Mouse (Mus musculus): ENCODE results near the gene Zfp553.

Gene Zfp553

DNA sequence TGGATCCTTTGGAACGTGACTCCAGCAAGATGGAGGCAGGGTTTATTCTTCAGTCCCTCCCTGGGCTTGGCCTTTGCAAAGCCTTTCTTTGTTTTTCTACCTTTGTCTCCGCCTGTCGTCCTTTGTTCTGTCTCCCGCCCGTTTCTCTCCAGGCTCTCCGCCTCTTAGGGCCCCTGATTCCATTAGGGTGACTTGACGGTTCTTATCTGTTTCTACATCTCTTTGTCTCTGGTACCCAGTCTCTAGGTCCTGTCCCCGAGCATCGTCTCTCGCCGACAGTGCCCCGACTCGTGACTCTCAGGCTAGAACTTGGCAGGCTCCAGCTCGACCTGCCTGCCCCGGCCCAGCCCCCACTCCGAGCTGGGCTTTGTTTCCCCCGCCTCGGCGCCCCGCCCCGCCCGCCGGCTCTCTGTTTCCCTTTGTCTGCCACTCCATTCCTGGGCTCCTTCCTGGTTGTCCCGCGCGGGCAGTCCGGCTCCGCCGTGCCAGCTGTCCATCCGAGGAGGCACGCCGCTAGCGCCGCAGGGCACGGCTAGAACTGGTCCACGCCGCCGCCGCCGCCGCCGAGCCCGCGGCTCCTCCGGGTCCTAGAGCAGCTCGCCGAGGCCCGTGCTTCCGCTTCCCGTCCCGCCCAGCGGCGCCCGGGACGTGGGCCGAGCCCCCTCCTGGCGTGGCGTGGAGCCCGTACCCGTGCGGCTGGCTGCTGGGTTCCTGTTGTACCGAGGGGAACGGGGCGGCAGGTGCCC is at the start of gene Zfp553, which contains the start of gene Sept1:
Gene Zfp553, plus strand, starts transcription at position 440 of the 746 bp plus-strand sequence.
Gene Sept1, minus strand, starts transcription at position 509 of the 746 bp plus-strand sequence.
- peak; percentile 83 for DNase-seq

DNA sequence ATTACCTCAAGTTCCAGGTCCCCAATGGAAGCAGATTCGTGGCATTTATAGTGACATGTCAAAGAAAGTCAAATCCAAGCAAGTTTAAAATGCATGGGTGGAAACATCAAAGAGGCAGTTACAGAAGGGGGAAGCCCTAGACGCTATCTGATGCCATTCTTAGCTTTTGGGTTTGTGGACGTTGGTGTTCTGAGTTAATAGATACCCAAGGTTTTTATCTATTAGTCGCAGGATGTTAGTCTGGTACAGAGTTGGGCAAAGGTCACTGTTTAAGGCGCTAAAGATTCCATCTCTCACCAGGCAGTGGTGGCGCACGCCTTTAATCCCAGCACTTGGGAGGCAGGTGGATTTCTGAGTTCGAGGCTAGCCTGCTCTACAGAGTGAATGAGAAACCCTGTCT is 49.5 kb upstream of the Zfp553 start:
- no peak for DNase-seq

DNA sequence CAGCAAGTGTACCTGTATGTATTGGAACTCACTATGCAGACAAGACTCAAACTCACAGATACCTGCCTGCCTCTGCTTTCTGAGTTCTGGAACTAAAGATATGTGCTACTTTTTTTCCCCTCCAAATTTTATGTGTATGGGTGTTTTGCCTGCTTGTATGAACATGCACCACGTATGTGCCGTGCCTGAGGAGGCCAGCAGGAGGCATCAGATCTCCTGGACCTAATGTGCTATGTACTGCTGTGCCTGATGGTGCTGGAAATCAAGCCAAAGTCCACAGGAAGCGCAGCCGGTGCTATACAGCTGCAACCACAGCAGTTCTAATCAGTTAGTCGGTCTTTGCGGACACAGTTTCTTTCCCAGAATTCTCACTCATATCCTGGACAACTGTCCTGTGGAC is 49.0 kb upstream of the Zfp553 start:
- no peak for DNase-seq

DNA sequence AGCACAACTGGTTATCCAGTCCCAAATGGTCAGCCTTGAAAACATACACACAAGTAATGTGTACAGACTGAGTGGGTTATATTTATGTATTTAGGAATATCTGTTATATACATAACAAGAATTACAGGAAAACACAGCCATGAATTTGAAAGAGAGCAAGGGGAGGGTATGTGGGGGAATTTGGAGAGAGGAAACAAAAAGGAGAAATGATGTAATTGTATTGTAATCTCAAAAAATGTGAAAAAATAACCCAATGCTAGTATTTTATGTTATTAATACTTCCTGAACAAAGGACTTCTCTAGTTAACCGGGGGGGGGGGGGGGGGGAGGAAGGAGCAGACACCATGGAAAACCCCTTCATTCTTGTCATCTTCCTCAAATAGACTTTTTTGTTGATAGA is 48.1 kb upstream of the Zfp553 start:
- DNase-seq, result no peak

DNA sequence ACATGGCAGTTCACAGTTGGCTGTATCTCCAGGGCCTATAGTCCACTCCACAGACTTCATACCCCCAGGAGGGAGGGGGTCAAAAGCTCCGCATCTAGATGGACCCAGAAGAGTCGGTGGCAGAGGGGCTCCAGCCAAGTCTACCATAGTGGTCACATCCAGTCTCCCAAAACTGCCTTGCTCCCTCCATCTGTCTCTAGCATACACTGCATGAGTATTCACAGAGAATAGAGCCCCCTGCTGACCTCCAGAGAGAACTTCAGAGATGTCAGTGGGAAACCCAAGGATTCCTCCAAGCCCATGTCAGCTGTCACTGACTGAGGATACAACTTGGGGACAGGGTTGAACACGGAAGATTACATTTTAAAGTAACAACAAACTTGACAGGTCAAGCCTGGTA is 47.3 kb upstream of the Zfp553 start:
- DNase-seq, result no peak

DNA sequence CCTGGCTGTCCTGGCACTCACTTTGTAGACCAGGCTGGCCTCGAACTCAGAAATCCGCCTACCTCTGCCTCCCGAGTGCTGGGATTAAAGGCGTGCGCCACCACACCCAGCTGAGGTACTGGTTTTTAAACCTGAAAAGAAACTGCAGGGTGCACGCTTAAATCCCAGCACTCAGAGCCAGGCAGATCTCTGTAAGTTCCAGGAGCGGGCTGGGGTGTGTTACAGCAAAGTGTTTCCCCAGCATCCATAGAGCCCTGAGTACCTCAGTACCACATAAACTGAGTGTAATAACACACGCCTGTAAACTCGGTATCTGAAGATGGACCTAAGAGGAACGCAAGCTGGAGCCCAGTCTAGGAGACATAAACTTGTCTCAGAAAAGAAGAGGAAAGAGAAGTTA is 45.5 kb upstream of the Zfp553 start:
- DNase-seq, result no peak

DNA sequence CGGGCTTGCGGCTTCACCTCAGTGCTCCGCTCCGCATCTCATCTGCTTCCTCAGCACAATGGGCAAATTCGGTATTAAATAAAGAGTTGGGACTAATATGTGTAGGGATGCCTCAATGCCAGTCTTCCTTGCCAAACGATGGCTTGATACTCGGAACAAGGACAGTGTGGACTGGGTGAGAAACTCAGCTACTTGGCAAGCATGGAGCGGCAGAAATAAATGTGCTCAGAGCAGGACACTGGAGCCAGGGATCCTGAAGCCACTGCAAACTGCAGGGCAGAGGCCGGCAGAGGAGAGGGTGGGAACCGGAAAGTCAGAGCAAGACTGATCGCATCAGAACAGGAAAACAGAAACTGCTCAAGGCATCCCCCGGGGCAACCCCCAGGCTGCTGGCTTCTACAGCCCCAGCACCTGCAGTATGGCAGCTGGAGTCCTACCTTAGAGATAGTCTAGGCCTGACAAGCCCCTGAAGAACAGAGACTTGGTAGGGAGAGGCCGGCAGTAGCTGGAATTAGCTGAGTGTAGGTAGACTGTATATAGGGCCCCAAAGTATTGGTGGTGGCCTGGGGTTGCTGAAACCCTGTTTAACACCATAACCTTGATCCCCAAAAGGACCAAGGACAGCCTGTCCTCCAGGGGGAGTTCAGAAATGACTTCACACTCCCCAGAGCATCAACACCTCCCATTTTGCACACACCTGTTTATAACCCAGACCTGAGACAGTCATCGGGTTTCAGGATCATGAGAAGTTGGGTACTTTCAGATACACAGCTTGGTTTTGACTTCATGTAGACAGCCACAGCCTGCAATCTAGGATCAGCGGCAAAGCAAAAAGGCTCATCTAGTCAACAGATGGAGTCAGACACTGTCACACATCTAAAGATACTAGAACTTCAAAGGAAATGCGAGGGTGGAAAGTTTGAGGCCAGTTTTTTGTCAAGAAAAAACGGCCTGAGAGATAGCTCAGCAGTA is 44.3 kb upstream of the Zfp553 start:
- no peak for DNase-seq

DNA sequence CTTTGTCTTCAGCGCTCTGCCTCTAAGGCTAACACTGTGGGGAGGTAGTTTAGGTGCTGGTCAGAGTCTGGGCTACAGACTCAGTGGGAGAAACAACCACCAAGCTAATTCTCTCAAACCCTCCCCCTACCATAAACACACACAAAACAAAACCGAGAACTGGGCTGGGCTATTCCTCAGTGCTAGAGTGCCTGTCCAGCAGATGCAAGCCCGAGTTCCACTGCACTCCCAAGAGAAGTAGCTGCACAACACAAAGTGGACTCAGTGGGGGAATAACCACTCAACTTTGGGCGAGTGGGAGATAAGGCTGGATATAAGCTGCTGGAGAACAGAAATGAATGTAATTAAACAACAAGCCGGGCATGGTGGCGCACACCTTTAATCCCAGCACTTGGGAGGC is 42.2 kb upstream of the Zfp553 start:
- DNase-seq, result no peak

DNA sequence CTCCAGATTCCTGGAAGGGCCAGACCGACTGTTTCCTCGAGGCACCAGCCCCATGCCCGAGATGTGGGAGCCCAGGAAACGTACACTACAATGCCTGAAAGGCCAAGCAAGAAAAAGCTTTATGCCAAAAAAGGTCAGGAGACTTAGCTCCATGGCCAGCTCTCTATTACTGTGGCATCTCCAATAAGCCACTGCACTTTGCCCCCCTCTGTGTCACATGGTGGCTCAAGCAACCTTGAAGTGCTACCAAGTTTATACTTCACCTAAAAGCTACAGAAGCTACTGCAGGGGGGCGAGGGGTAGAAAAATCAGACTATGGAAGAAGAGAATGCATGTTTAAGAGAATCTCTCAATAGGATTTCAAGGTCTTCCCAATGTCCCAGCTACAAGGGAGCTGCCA is 39.9 kb upstream of the Zfp553 start:
- no peak for DNase-seq

DNA sequence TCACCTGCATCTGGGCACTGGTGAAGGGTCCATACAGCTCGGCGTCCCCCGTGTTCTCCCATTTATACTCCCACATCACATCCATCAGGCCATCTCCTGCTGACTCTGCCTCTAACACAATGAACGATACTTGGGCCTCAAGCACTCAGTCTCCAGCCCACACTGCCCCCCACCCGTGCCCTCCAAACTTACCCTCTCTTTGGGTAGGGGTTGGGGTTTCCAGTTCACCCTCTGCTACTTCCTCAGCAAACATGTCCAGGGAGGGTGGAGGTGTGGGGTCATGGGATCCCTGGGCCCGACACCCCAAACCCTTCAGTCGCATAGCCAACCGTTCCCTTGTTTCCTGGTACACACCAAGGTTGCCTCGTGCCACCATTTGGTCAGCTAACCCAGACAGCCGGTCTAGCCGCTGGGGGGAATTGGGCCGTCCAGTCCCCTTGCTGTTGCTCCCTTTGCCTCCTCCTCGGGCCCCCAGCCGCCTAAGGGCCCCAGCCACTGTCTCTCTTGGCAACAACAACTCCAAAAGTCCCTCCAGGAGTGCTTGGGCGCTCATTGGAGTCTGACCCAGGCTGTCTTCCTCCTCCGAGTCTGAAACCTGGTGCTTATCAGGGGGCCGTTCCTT is 38.7 kb upstream of the Zfp553 start:
- DNase-seq, result no peak

DNA sequence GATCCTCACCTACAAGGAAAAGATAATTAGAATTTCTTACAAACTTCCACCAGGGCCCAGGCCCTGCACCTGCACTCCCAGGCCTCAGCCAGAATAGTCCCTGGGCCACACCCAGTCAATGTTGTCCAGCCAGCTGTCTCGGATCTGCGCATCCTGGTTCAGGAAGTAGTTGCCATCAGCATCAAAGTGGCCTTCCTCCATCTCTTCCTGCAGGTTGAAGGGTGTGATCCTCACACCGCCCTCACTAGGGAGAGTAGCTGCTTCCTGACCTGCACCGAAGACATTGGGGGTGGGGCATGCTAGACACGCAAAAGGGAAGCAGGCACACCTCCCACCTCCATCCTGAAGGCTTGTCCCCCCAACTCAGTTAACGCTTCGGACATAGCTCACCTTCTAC is 38.2 kb upstream of the Zfp553 start:
- no peak for DNase-seq

DNA sequence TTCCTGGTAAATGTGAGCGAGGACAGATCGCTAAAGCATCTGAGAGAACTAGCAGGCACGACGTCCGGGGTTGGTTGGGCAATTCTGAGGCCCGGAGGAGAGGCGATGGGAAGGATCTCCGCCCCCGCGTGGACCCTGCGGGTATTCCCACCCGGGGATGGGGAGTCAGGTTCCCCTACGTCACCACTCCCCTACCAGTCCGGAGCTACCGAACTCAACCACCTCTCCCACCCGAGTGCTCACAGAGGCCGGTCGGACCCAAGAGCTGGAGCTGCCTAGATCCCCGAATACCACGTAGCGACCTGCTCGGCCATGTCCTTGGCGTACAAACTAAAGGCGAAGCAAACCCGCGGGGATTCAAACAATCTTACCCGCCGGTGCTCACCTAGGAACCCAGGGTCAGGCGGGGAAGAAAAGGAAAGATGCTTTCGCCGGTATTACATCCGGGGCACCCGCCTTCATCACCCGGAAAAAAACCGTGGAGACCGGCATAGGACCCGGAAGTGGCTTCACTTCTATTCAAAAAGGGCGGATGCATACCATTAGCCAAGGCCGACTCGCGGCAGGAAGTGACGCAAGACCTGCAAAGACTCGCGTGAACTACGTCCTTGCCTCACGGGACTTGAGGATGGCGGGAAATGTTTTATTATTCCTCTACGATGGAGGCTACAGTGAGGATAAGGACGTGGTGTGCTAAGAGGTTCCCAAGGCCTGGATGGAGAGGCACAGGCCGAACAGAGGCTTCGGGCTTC is 37.1 kb upstream of the Zfp553 start, which contains the start of gene Cd2bp2:
Gene Cd2bp2, minus strand, starts transcription at position 507 of the 752 bp plus-strand sequence.
- peak; percentile 97 for DNase-seq

DNA sequence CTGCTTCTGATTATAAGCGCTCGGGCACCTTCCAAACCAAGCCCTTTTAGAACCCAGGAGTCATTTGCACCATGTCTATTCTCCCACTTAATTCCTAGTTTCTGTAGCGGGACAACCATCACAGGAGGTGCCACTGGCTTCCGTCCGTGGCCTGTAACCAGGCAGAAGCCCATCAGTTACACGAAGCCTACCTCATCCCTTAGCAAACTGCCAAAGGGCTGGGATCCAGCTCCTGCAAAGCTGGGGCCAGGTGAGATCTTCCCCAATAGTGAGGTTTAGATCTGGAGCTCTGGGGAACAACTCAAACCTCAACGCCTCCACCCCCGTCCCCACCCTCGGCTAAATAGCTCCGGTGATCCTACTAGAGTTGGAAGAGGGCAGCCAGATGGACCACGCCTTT is 36.4 kb upstream of the Zfp553 start:
- no peak for DNase-seq

DNA sequence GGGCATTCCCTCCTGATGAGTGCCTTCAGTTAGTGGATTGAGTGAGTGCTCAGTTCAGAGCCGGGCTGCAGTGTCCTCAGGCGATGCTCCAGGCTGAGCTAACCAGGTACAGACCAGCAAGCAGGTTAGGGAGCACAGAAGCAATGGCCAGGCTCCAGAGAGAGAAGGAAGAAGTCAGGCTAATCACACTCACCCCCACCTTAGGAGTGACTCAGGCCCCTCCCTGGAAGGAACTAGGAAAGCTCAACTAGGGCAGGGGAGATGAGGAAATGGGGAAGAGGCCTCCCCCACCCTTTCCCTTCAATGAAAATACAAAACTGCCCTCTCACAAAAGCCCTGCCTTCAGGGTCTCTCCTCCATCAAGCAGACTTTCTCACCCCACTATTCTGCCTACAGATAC is 26.3 kb upstream of the Zfp553 start:
- no peak for DNase-seq

DNA sequence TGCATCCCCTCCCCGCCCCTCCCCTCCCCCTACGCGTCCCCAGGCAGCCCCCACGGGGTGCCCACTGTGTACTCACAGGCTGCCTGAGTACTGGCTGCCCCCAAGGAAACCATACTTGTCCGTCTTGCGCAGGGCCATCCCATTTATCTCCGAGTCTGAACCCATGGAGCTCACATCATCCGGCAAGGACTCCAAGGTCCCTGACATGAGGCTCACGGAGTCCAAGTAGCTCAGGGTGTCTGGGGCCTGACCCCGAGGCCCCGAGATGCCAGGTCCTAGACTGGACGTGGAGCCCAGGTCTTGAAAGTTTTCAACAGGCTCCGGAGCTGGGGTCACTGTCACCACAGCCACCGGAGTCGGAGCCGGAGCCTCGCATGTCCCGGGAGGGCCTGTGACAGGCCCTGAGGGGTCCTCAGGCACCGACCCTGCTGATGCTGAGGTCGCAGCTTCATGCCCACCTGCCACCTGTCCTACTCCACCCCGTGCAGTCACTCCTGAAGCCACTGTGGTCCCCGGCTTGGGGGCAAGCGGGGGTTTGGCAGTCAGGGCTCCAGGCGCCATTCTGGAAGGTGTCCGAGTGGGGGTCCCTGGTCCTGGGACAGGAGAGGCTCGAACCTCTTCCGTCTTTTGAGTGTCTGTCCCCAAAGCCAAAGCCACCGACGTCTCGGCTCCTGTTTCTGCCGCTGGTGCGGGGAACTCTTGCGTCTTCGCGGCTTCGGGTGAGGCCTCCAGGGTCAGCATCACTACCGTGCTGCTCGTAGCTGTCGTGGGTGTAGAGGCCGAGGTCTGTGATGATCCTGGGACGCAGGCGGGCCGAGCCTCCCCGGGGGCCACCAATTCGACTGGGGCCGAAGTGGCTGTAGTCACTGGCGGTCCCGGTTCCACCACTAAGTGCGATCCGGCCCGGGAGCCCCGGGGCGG is 25.2 kb upstream of the Zfp553 start:
- no peak for DNase-seq

DNA sequence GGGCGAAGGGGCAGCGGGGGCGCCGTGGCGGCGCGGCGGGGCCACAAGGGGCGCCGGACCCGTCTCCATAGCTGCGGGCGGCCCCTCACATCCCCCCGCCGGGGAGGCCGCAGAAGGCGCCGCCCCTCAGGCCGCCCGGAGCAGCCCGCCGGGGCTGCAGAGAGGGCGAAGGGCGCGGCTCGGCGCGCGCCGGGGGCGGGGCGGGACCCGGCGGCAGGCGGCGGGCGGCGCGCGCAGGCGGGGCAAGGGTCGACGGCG is 24.6 kb upstream of the Zfp553 start, which contains the start of gene Tbc1d10b:
Gene Tbc1d10b, minus strand, starts transcription at position 174 of the 258 bp plus-strand sequence.
- no peak for DNase-seq

DNA sequence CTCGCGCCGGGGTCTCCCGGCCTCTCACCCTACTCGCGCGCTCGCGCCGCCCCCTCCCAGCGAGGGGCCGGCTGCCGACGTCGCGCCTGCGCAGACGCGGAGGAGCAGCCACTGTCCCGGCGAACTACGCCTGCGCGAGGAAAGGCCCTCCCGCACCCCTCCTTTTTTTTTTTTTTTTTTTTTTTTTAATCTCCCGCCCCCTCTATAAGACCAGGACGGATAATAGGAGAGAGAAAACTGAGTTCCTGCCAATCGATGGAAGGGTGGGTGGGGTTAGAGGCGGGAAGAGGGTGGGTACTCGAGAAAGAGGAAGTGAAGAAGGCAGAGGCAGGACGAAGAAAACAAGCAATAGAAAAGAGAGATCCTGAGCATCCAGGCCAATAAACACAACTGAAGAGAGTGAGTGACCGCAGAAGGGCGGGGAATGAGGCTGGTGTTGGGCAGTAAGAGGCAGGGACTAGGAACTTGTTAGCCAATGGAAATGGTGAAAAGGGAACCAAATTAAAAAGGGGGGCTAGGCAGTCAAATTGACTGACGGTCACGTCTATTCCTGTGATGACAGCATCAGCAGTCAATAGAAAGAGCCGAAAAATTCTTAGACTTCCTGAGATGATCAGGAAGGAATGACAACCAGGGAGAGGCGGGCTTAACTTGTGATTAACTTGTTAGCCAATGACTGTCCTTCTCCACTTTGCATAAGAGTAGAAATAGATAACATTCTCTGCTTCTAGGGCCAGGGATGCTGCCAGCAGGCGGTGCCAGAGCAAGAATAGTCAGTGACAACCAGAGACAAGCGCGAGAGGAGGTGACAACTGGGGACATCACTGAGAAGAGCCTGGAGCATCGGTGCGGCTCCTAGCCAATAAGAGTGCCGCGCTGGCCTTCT is 24.1 kb upstream of the Zfp553 start, which contains the start of gene Mylpf:
Gene Mylpf, plus strand, starts transcription at position 338 of the 886 bp plus-strand sequence.
- DNase-seq, result peak; percentile 99

DNA sequence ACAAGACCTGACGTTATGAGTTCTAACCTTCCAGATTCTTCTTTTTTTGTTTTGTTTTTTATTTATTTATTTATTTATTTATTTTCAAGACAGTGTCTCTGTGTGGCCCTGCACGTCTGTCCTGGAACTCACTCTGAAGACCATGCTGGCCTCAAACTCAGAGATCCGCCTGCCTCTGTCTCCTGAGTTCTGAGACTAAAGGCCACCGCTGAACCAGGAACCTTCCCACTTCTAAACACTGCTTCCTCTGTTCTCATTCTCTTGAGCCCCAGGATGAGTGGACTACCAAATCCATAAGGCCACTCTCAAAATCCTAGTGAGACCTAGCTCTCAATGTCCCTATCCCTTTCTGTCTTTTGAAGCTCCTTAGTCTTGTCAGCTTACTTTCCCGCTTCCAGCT is 23.0 kb upstream of the Zfp553 start:
- DNase-seq, result no peak

DNA sequence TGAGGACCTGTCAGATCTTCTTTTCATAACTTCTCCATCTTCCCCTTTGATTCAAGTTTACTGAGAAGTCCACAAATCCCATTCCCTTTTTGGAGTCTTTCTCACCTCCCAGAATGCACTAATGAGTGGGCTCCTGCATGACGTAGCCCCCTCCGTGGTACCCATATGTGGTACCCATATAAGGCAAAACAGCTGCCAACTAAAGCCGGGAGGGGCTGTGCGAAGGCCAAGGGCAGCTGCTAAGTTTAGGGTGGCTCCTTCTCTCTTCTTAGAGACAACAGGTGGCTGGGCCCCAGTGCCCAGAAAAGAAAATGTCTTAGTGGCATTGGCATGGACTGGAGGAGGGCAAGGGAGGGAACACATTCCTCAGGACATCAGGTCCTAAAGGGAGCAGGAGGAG is 22.6 kb upstream of the Zfp553 start:
- no peak for DNase-seq

DNA sequence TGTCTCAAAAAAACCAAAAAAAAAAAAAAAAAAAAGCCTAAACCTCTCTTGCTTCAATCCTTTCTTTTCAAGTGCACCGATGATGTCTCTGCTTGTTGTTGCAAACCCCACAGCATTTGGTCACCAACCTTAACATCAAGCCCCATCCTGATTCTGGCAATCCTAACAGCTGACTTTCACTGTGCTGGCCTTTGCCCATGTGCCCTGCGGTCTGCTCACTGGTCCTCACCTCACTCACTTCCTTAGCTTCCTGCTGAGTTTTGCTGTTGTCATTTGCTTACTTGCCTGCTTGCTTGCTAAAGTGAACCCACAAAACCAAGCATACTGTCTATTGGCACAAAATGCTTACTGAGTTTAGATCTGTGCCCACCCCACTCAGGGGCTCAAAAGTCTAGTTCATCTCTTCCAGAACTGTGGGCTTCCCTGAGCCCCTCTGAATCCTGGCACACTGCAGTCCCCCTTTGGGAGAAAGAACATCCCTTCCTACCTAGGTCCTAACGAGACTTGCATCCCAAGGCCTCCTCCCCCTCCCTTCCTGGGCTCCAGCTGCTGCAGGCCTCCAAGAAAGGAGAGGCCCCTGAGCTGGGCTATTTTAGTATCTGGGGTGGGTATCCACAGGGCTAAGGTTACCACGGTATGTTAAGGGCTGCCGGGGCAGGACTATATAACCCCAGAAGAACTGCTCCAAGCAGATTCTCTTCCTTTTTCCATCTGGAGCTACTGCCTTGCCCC is 21.7 kb upstream of the Zfp553 start:
- no peak for DNase-seq

Data from layer of hippocampus, adult 9-11 months (tissue).